Mouse (Mus musculus) small intestine, adult 10 weeks (tissue): Measurements from ENCODE around the gene Id1. TPM values are rescaled to one million over a fixed set of nuclear protein-coding genes. Genes with fewer than 3 reads are reported as not detected.

Experiments used
- polyA plus RNA-seq: library from polyadenylated mRNA; stranded (reverse); fragments of 350-450 nt; fragmentation: Illumina TruSeq; extraction: RNeasy Lipid Tissue Mini Kit (QIAGEN cat#74804); gene quantifications from one replicate; pipeline ENCODE4 v1.2.3, GENCODE M21; 2014; ENCODE audit warnings: low replicate concordance

Gene Id1
- polyA plus RNA-seq = 52.8 TPM

GRCm38 (mm10) chr2:152736090-152736601, at the start of gene Id1:
Gene Id1 (plus strand): TSS chr2:152736251.

GRCm38 (mm10) chr2:152686806-152687267, 49.2 kb upstream of the Id1 start, which contains the start of gene Mcts2:
Gene Mcts2 (plus strand): TSS chr2:152687035.

GRCm38 (mm10) chr2:152753944-152754711, 18.1 kb downstream of the Id1 start, which contains the start of gene Cox4i2:
Gene Cox4i2 (plus strand): TSS chr2:152754173.

Other genes starting within 250 kb of the Id1 start
- gene Defb22, start 246.1 kb upstream of the Id1 start, polyA plus RNA-seq = not detected
- gene Defb26, start 224.6 kb upstream of the Id1 start, polyA plus RNA-seq = not detected
- not detected for gene Defb28, start 218.0 kb upstream of the Id1 start, polyA plus RNA-seq
- not detected for gene Defb29, start 196.2 kb upstream of the Id1 start, polyA plus RNA-seq
- gene Gm17416, start 166.9 kb upstream of the Id1 start, polyA plus RNA-seq = not detected
- not detected for gene Defb21, start 163.5 kb upstream of the Id1 start, polyA plus RNA-seq
- gene Defb19, start 155.9 kb upstream of the Id1 start, polyA plus RNA-seq = not detected
- not detected for gene Defb45, start 136.9 kb upstream of the Id1 start, polyA plus RNA-seq
- gene Defb36, start 131.9 kb upstream of the Id1 start, polyA plus RNA-seq = not detected
- not detected for gene Defb25, start 113.2 kb upstream of the Id1 start, polyA plus RNA-seq
- 0.26 TPM for gene Rem1, start 109.3 kb upstream of the Id1 start, polyA plus RNA-seq
- 11.7 TPM for gene H13, start 66.8 kb upstream of the Id1 start, polyA plus RNA-seq
- gene Mcts2, start 49.2 kb upstream of the Id1 start, polyA plus RNA-seq = 15.6 TPM
- not detected for gene Cox4i2, start 17.9 kb downstream of the Id1 start, polyA plus RNA-seq
- gene Bcl2l1, start 95.5 kb downstream of the Id1 start, polyA plus RNA-seq = 8.1 TPM
- 13.3 TPM for gene Tpx2, start 111.7 kb downstream of the Id1 start, polyA plus RNA-seq
- not detected for gene Mylk2, start 175.1 kb downstream of the Id1 start, polyA plus RNA-seq
- not detected for gene Foxs1, start 197.0 kb downstream of the Id1 start, polyA plus RNA-seq
- not detected for gene Dusp15, start 215.4 kb downstream of the Id1 start, polyA plus RNA-seq
- not detected for gene Ttll9, start 226.2 kb downstream of the Id1 start, polyA plus RNA-seq